Mouse (Mus musculus) heart, embryonic 14.5 days (tissue): ENCODE measurements around the gene Bbs5. TPM values are rescaled to one million over a fixed set of nuclear protein-coding genes. Genes with fewer than 3 reads are reported as not detected.

Experiments
- ATAC-seq: fragments of 200-750 bp; cut with Nextera tagmentation; 2 replicates; pipeline ENCODE4 v1.8.0; 2017; ENCODE audit warnings: low read depth, moderate TSS enrichment; ENCODE audit not compliant: insufficient number of reproducible peaks, insufficient read depth, low FRiP score
- H3K27ac ChIP-seq, 2 experiments: fragments of 200-500 bp in 1 of 2; fragments of 300-500 bp in 1 of 2; sonication (generic) in 1 of 2; replicated peaks in 1 of 2; 2 replicates each; pipeline ENCODE4 v1.5.1; 2012 to 2014; ENCODE audit warnings: low read depth in 2 of 2, low read length in 2 of 2, control low read depth in 1 of 2, mild to moderate bottlenecking in 1 of 2, mixed read lengths in 1 of 2; ENCODE audit not compliant: control insufficient read depth in 1 of 2, insufficient read depth in 1 of 2
- H3K27me3 ChIP-seq: fragments of 300-500 bp; sonication (generic); 2 replicates; pipeline ENCODE4 v1.6.1; 2014; ENCODE audit warnings: mild to moderate bottlenecking, low read length, control low read depth; ENCODE audit not compliant: control insufficient read depth, insufficient read depth
- H3K36me3 ChIP-seq: fragments of 300-500 bp; sonication (generic); 2 replicates; pipeline ENCODE4 v1.6.1; 2014; ENCODE audit warnings: mild to moderate bottlenecking, control low read depth, low read length, mixed read lengths; ENCODE audit not compliant: control insufficient read depth, insufficient read depth
- H3K4me1 ChIP-seq, 2 experiments: fragments of 200-500 bp in 1 of 2; fragments of 300-500 bp in 1 of 2; sonication (generic) in 1 of 2; 2 replicates each; pipeline ENCODE4 v1.6.1; 2012 to 2014; ENCODE audit warnings: low read length in 2 of 2, control low read depth in 1 of 2, mixed read lengths in 1 of 2; ENCODE audit not compliant: control insufficient read depth in 2 of 2, insufficient read depth in 2 of 2
- H3K4me2 ChIP-seq: fragments of 300-500 bp; sonication (generic); 2 replicates; pipeline ENCODE4 v1.6.1; 2014; ENCODE audit warnings: mild to moderate bottlenecking, low read length
- H3K4me3 ChIP-seq, 2 experiments: fragments of 200-500 bp in 1 of 2; fragments of 300-500 bp in 1 of 2; sonication (generic) in 1 of 2; 2 replicates each; pipeline ENCODE4 v1.5.1; 2012 to 2014; ENCODE audit warnings: low read length in 2 of 2, mild to moderate bottlenecking in 2 of 2, control low read depth in 1 of 2, low read depth in 1 of 2, moderate library complexity in 1 of 2; ENCODE audit not compliant: control insufficient read depth in 1 of 2, insufficient read depth in 1 of 2
- H3K9ac ChIP-seq: fragments of 300-500 bp; sonication (generic); 2 replicates; pipeline ENCODE4 v1.6.1; 2014; ENCODE audit warnings: mild to moderate bottlenecking, low read length
- H3K9me3 ChIP-seq: fragments of 300-500 bp; sonication (generic); 2 replicates; pipeline ENCODE4 v1.6.1; 2016; ENCODE audit warnings: low read length, control low read depth; ENCODE audit not compliant: control insufficient read depth
- WGBS: fragments of 180-500 bp; shearing (Covaris S2); extraction: QIAGEN DNeasy Blood & Tissue Kit; methylation state at CpG from one replicate; pipeline ENCODE4 v1.1.7; 2014; 5-methylcytosine and 5-hydroxymethylcytosine counted together
- polyA plus RNA-seq: library from polyadenylated mRNA; unstranded; fragments of >200 nt; fragmentation: Nextera tagmentation; extraction: Ambion mirVana; gene quantifications from 2 replicates; pipeline ENCODE4 v1.2.1, GENCODE M21; 2014

The Bbs5 gene
- 10.7 and 12.1 TPM in 2 replicates for polyA plus RNA-seq

- Histone ChIP-seq H3K27me3 (no peaks in the 10 kb centered on the region), H3K27ac (peak within 1 kb of the TSS in 1 of 2 experiments; percentile 28; a peak in 1 of 4 replicates), H3K4me3 (peak within 1 kb of the TSS; percentile 66 to 88), H3K4me2 (peak within 1 kb of the TSS; percentile 88), H3K36me3 (peaks cover 1% of the 10 kb centered on the region; the same call in 1 of the 2 replicates), H3K4me1 (peaks cover 0 to 5% of the 10 kb centered on the region in 2 experiments; a peak in 1 of 4 replicates), H3K9me3 (no peaks in the 10 kb centered on the region), H3K9ac (peak within 1 kb of the TSS; percentile 85)
- peak; percentile 78 for ATAC-seq
- WGBS = 4% methylated on average over 43 of the region's 43 CpGs
These were observed at the start of gene Bbs5 for GRCm38 (mm10) chr2:69646726-69647490. Gene Bbs5 (plus strand): TSS chr2:69647171.

GRCm38 (mm10) chr2:69603726-69604393 is 43.1 kb upstream of the Bbs5 start:
- Histone ChIP-seq H3K27ac (no peak overlapping the region), H3K4me2 (no peak overlapping the region), H3K4me1 (no peaks in the 10 kb centered on the region), H3K9me3 (no peaks in the 10 kb centered on the region), H3K4me3 (no peak overlapping the region), H3K27me3 (no peaks in the 10 kb centered on the region), H3K9ac (no peak overlapping the region), H3K36me3 (no peaks in the 10 kb centered on the region)
- ATAC-seq = no peak
- WGBS = 85% methylated on average over 7 of the region's 7 CpGs

GRCm38 (mm10) chr2:69606621-69607020 is 40.4 kb upstream of the Bbs5 start:
- no peak overlapping the region for H3K9ac ChIP-seq
- H3K4me3 ChIP-seq = no peak overlapping the region
- no peaks in the 10 kb centered on the region for H3K4me1 ChIP-seq
- 86% methylated on average over 3 of the region's 3 CpGs for WGBS
- no peaks in the 10 kb centered on the region for H3K9me3 ChIP-seq
- no peaks in the 10 kb centered on the region for H3K36me3 ChIP-seq
- no peak for ATAC-seq
- no peak overlapping the region for H3K4me2 ChIP-seq
- no peak overlapping the region for H3K27ac ChIP-seq
- H3K27me3 ChIP-seq = no peaks in the 10 kb centered on the region

GRCm38 (mm10) chr2:69612237-69612636 is 34.7 kb upstream of the Bbs5 start:
- 0 out of 2 replicates have a peak overlapping the region, but pooled peaks have one; percentile 26 for H3K4me2 ChIP-seq
- H3K4me3 ChIP-seq = no peak overlapping the region
- no peak overlapping the region for H3K9ac ChIP-seq
- H3K36me3 ChIP-seq = no peaks in the 10 kb centered on the region
- H3K4me1 ChIP-seq = peaks cover 2 to 5% of the 10 kb centered on the region in 2 experiments; a peak in 3 of 4 replicates
- H3K9me3 ChIP-seq = no peaks in the 10 kb centered on the region
- ATAC-seq = no peak
- 10% methylated on average over 10 of the region's 10 CpGs for WGBS
- no peak overlapping the region for H3K27ac ChIP-seq
- 0 out of 2 replicates have a peak, but pooled peaks cover 4% of the 10 kb centered on the region for H3K27me3 ChIP-seq

- no peak overlapping the region for H3K27ac ChIP-seq
- H3K36me3 ChIP-seq = no peaks in the 10 kb centered on the region
- no peaks in the 10 kb centered on the region for H3K9me3 ChIP-seq
- WGBS = 54% methylated on average over 9 of the region's 9 CpGs
- ATAC-seq = no peak
- no peak overlapping the region for H3K4me2 ChIP-seq
- 0 out of 2 replicates have a peak, but pooled peaks cover 4% of the 10 kb centered on the region for H3K27me3 ChIP-seq
- peaks cover 2 to 5% of the 10 kb centered on the region in 2 experiments; a peak in 3 of 4 replicates for H3K4me1 ChIP-seq
- no peak overlapping the region for H3K9ac ChIP-seq
- H3K4me3 ChIP-seq = no peak overlapping the region
These were observed 34.3 kb upstream of the Bbs5 start for GRCm38 (mm10) chr2:69612716-69613115.

- peaks cover 2 to 5% of the 10 kb centered on the region in 2 experiments; a peak in 3 of 4 replicates for H3K4me1 ChIP-seq
- no peak overlapping the region for H3K9ac ChIP-seq
- H3K27ac ChIP-seq = no peak overlapping the region
- WGBS = 58% methylated on average over 4 of the region's 4 CpGs
- 0 out of 2 replicates have a peak, but pooled peaks cover 4% of the 10 kb centered on the region for H3K27me3 ChIP-seq
- no peak overlapping the region for H3K4me2 ChIP-seq
- no peaks in the 10 kb centered on the region for H3K36me3 ChIP-seq
- ATAC-seq = no peak
- H3K9me3 ChIP-seq = no peaks in the 10 kb centered on the region
- no peak overlapping the region for H3K4me3 ChIP-seq
These were observed 33.7 kb upstream of the Bbs5 start for GRCm38 (mm10) chr2:69613237-69613636.

GRCm38 (mm10) chr2:69618336-69618735 is 28.6 kb upstream of the Bbs5 start:
- Histone ChIP-seq H3K36me3 (no peaks in the 10 kb centered on the region), H3K27me3 (no peaks in the 10 kb centered on the region), H3K4me2 (no peak overlapping the region), H3K27ac (no peak overlapping the region), H3K4me1 (no peaks in the 10 kb centered on the region), H3K4me3 (no peak overlapping the region), H3K9me3 (no peaks in the 10 kb centered on the region), H3K9ac (no peak overlapping the region)
- ATAC-seq = no peak
